Comparison of ENCODE assay signal across 22 mouse cellular contexts in the genomic region with DNA sequence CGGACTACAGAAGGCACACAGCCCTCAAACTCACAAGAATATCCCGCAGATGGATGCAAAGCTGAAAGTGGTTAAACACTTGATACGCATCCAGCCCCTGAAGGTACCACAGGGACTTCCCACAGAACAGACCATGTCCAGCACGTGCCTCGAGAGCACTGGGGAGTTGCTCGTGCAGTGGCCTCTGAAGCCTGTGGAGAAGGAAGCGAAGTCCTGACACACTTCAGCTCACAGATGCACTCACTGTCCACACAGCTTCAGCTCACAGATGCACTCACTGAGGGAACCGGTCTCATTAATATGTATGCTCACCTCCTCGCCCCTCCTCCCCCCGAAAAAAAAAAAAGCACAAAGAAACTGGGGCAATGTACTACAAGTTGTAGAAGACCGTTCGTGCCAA.
DNase-seq lines count a peak whose midpoint lies in the region; ATAC-seq lines count a peak whose summit lies in the region.
"Had no signal": no experiment of that assay in that cellular context is flagged by ENCODE, and none has a peak within 500 bp of the region (broad histone marks: within the 10 kb centered on the region; RNA-seq: fewer than 3 reads in every experiment).

No protein-coding gene starts in this region.

- no peak for ATAC-seq in embryonic facial prominence, embryonic 14.5 days (ENCODE audit: low read depth)
- no peak for ATAC-seq in hindbrain, embryonic 11.5 days (ENCODE audit: low FRiP score)
- no peak for ATAC-seq in hindbrain, embryonic 13.5 days (ENCODE audit: low FRiP score)
- ATAC-seq: activated CD4-positive, CD25-positive, alpha-beta regulatory T cell, adult 4 months; forebrain, embryonic 14.5 days; Patski had no signal

- H3K36me3 ChIP-seq in embryonic facial prominence, embryonic 14.5 days (ENCODE audit: control insufficient read depth, insufficient read depth, low read length), result no peaks in the 10 kb centered on the region
- no peaks in the 10 kb centered on the region for H3K36me3 ChIP-seq in embryonic facial prominence, embryonic 10.5 days (replicated peaks)
- H3K36me3 ChIP-seq in hindbrain, embryonic 11.5 days (ENCODE audit: control insufficient read depth, insufficient read depth, low read length), result no peaks in the 10 kb centered on the region
- H3K36me3 ChIP-seq in hindbrain, embryonic 13.5 days, result no peaks in the 10 kb centered on the region
- H3K36me3 ChIP-seq: embryonic facial prominence, embryonic 15.5 days; forebrain, embryonic 10.5 days; heart, embryonic 13.5 days; hindbrain, embryonic 15.5 days had no signal

- no peak overlapping the region for H3K4me2 ChIP-seq in embryonic facial prominence, embryonic 14.5 days (ENCODE audit: low read depth, low read length)
- H3K4me2 ChIP-seq in hindbrain, embryonic 11.5 days (replicated peaks; ENCODE audit: low read depth, low read length), result no peak overlapping the region
- no peak overlapping the region for H3K4me2 ChIP-seq in hindbrain, embryonic 13.5 days
- H3K4me2 ChIP-seq: embryonic facial prominence, embryonic 15.5 days; heart, embryonic 13.5 days; hindbrain, embryonic 15.5 days had no signal

- WGBS in embryonic facial prominence, embryonic 14.5 days, result 59% methylated on average over 12 of the region's 12 CpGs
- WGBS in embryonic facial prominence, embryonic 10.5 days, result 73% methylated on average over 12 of the region's 12 CpGs
- WGBS in hindbrain, embryonic 11.5 days, result 59% methylated on average over 12 of the region's 12 CpGs
- WGBS in hindbrain, embryonic 13.5 days, result 54% methylated on average over 12 of the region's 12 CpGs

- no peak overlapping the region for H3K27ac ChIP-seq in embryonic facial prominence, embryonic 14.5 days (replicated peaks; ENCODE audit: low read depth, low read length)
- no peak overlapping the region for H3K27ac ChIP-seq in embryonic facial prominence, embryonic 10.5 days (replicated peaks)
- H3K27ac ChIP-seq in hindbrain, embryonic 11.5 days (ENCODE audit: low read depth, low read length), result no peak overlapping the region
- H3K27ac ChIP-seq in hindbrain, embryonic 13.5 days, result no peak overlapping the region
- H3K27ac ChIP-seq: embryonic facial prominence, embryonic 15.5 days; forebrain, embryonic 10.5 days; heart, embryonic 13.5 days; hindbrain, embryonic 15.5 days had no signal

- no peaks in the 10 kb centered on the region for H3K9me3 ChIP-seq in embryonic facial prominence, embryonic 14.5 days (ENCODE audit: control insufficient read depth, low read length)
- no peaks in the 10 kb centered on the region for H3K9me3 ChIP-seq in embryonic facial prominence, embryonic 10.5 days
- H3K9me3 ChIP-seq in hindbrain, embryonic 11.5 days (ENCODE audit: control insufficient read depth, low read length), result no peaks in the 10 kb centered on the region
- H3K9me3 ChIP-seq in hindbrain, embryonic 13.5 days, result no peaks in the 10 kb centered on the region
- H3K9me3 ChIP-seq: embryonic facial prominence, embryonic 15.5 days; forebrain, embryonic 10.5 days; heart, embryonic 13.5 days; hindbrain, embryonic 15.5 days had no signal

- no peak overlapping the region for H3K4me3 ChIP-seq in embryonic facial prominence, embryonic 14.5 days (ENCODE audit: low read depth, low read length)
- no peak overlapping the region for H3K4me3 ChIP-seq in embryonic facial prominence, embryonic 10.5 days
- no peak overlapping the region for H3K4me3 ChIP-seq in hindbrain, embryonic 11.5 days (ENCODE audit: low read depth, low read length)
- no peak overlapping the region for H3K4me3 ChIP-seq in hindbrain, embryonic 13.5 days
- H3K4me3 ChIP-seq: embryonic facial prominence, embryonic 15.5 days; erythroblast, embryonic 14.5 days; forebrain, embryonic 10.5 days; heart, embryonic 13.5 days; hindbrain, embryonic 15.5 days had no signal

- H3K9ac ChIP-seq in embryonic facial prominence, embryonic 14.5 days (ENCODE audit: low read depth, low read length), result no peak overlapping the region
- no peak overlapping the region for H3K9ac ChIP-seq in hindbrain, embryonic 11.5 days (ENCODE audit: low read depth, low read length)
- H3K9ac ChIP-seq in hindbrain, embryonic 13.5 days, result no peak overlapping the region
- H3K9ac ChIP-seq: embryonic facial prominence, embryonic 15.5 days; heart, embryonic 13.5 days; hindbrain, embryonic 15.5 days had no signal

- no peaks in the 10 kb centered on the region for H3K27me3 ChIP-seq in embryonic facial prominence, embryonic 14.5 days (replicated peaks; ENCODE audit: control insufficient read depth, insufficient read depth, low read length)
- H3K27me3 ChIP-seq in embryonic facial prominence, embryonic 10.5 days (replicated peaks; ENCODE audit: low read depth, poor library complexity, severe bottlenecking), result no peaks in the 10 kb centered on the region
- H3K27me3 ChIP-seq in hindbrain, embryonic 11.5 days (ENCODE audit: control insufficient read depth, insufficient read depth, low read length), result no peaks in the 10 kb centered on the region
- H3K27me3 ChIP-seq in hindbrain, embryonic 13.5 days, result no peaks in the 10 kb centered on the region
- H3K27me3 ChIP-seq: embryonic facial prominence, embryonic 15.5 days; heart, embryonic 13.5 days; hindbrain, embryonic 15.5 days; Patski had no signal

- no peaks in the 10 kb centered on the region for H3K4me1 ChIP-seq in embryonic facial prominence, embryonic 14.5 days (ENCODE audit: control insufficient read depth, insufficient read depth, low read length)
- H3K4me1 ChIP-seq in embryonic facial prominence, embryonic 10.5 days, result peaks cover 10% of the 10 kb centered on the region
- H3K4me1 ChIP-seq in hindbrain, embryonic 11.5 days (replicated peaks; ENCODE audit: control insufficient read depth, insufficient read depth, low read length), result no peaks in the 10 kb centered on the region
- H3K4me1 ChIP-seq in hindbrain, embryonic 13.5 days (replicated peaks), result 0 out of 2 replicates have a peak, but pooled peaks cover 3% of the 10 kb centered on the region
- H3K4me1 ChIP-seq: forebrain, embryonic 10.5 days; heart, embryonic 13.5 days; hindbrain, embryonic 15.5 days had no signal

- peak; percentile 3 for DNase-seq in embryonic facial prominence, embryonic 14.5 days (ENCODE audit: low spot score)
- no peak for DNase-seq in embryonic facial prominence, embryonic 10.5 days (ENCODE audit: low spot score)
- DNase-seq in hindbrain, embryonic 11.5 days (ENCODE audit: low spot score), result peak; percentile 9
- peak; percentile 5 for DNase-seq in right cerebral cortex, adult 18-20 months
- DNase-seq in right cerebral cortex, postnatal 4 days, result no peak
- DNase-seq in telencephalon, adult 2 months (ENCODE audit: low read depth, low spot score), result peak; percentile 28
- DNase-seq in kidney, adult 9 months, result no peak
- DNase-seq: adrenal gland, postnatal 14 days; cerebellum, adult 11 months; cerebellum, adult 8-10 months; gastrocnemius, postnatal 14 days; heart, postnatal 36 days; kidney, adult 11 months had no signal

Comparison
In these comparisons a context has a peak if more than half of its experiments do, and no peak if none do; other contexts are left out.
1. DNase-seq: peak in embryonic facial prominence, embryonic 14.5 days (single experiment), hindbrain, embryonic 11.5 days (single experiment), right cerebral cortex, adult 18-20 months (single experiment) and telencephalon, adult 2 months (single experiment); none in embryonic facial prominence, embryonic 10.5 days (single experiment), right cerebral cortex, postnatal 4 days (single experiment) and kidney, adult 9 months (single experiment).